Mouse (Mus musculus) neural tube, embryonic 10.5 days (tissue): Measurements from ENCODE around the gene Ykt6.
A peak's percentile ranks its signal among the peaks of the same experiment; 100 is the strongest.

Experiments used
- DNase-seq: peaks from one replicate; pipeline ENCODE4 v3.0.0-alpha.2; 2017; ENCODE audit warnings: low spot score; ENCODE audit errors: extremely low spot score

Gene Ykt6

DNA sequence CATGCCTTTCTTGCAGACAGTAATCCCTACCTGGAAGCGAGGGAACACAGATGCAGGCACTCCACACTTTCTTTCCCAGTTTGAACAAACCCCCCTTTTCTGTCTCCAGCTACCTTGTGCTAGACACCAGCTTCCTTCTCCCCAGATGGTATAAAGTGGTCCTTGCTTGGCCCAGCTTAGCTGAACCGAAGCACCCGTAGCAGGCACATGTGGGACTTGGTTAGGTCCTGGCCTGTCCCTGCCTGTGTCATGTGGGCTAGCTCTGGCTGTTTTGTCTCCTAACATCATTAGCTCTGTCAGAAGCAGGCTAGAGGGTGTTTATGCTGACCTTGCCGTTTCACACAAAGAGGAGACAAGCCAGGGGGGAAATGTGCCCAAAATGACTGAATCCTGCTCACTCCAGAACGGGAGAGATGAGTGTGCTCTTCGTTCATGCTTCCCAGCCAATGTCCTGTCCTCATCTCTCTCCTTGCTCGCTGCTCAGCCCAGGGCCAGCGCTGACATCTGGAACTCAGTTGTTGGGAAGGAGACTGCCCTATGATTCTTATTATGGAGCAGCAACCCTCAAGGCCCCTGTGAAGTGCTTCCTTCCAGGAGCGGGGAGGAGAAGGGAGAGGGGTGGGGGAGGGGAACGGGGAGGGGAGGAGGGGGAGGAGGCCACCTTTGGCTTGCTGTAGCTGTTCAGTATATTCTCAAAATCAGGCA is 6.8 kb upstream of the Ykt6 start:
- no peak for DNase-seq

DNA sequence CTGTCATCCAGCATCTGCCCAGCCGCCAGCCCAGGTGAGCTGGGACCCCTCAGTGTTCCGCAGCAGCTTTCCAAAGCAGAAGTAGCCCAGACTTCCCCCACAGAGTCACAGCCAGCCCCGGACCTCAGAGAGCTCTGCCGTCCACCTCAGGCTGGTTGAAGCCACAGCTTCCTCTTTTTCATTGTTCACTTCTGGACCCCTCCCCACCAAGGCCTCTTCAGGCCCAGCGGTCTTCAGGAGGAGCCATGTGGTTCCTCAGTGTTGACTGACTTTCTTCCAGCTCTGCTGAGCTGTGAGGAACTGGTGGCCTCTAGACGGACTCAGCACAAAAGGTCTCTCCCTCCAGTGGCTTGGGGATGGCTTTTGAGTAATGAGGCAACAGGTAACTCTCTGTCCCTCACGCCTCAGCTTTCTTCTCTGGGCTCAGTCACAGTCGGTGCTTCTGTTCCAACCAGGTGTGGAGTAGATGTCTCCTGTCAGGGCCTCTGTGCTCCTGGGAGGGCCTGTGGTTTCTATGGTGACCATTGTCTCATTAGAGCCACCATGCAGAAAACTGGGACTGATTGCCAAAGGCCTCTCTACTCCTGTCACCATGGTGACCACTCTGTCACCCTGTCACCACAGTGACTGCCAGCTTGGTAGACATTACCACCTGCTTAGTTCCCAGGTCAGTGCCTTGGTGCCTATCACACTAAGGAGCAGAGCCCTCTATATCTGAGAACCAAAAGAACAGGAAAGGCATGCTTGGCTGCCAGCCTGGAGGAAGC is 5.7 kb upstream of the Ykt6 start, which contains the start of gene Gck:
Gene Gck (minus strand): TSS at position 496 of the 767 bp plus-strand sequence.
- no peak for DNase-seq

DNA sequence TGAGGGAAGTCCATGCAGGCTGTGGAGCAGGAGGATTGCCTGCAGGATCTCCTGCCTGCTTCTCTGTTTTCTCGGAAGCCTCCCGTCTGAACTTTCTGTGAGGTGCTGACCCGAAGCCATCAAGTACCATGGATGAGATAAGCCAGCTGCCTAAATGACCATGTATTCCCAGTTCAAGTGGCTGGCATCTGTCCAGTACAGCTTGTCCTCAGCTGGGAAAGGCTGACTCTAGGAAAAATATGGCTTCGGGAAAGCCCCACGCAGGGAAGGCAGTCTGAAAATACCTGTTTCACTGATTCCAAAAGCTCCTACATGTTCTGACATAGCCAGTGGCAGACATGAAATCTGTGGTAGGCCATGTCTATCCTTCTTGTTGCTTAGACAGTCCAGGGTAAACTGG is 3.0 kb upstream of the Ykt6 start:
- no peak for DNase-seq

DNA sequence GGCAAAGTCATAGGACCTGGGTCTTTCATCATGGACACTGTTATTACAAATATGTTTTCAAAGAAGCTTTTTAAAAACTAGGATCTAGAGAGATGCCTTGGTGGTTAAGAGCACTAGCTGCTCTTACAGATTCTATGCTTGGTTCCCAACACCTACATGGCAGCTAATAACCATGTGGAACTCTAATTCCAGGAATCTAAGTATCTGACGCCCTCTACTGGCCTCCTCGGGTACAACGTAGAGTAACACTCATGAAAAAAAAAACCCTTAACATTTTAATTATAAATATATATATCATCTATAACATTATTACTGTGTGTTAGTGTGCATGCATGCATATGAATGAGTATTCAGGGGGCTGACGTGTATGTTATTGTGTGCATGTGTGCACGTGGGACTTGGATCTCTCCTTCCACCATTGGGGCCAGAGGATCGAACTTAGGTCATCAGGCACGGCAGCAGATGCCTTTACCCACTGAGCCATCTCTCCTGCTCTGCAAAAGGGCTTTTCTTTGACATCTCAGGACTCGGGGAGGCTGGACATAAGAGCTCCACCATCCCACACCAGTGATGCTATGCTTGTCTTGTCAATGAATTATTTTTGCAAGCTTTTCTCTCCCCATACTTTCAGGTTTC is 2.2 kb upstream of the Ykt6 start:
- DNase-seq: no peak

DNA sequence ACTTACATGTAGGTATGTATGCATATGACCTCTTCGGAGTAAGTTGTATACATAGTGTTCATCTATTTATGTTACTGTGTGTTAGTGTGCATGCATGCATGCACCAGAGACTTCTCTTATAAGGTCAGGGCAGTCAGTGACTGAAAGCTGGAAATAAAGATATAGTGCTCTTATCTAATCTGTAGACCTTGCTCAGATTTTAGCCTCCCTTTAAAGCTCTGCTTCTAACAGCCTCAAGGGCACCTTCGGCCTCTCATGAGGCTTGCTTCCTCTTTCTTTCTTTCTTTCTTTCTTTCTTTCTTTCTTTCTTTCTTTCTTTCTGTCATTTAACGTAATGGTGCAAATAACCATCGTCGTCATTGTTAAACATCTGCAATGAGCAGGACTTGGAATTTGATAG is 1.1 kb upstream of the Ykt6 start:
- DNase-seq: no peak

DNA sequence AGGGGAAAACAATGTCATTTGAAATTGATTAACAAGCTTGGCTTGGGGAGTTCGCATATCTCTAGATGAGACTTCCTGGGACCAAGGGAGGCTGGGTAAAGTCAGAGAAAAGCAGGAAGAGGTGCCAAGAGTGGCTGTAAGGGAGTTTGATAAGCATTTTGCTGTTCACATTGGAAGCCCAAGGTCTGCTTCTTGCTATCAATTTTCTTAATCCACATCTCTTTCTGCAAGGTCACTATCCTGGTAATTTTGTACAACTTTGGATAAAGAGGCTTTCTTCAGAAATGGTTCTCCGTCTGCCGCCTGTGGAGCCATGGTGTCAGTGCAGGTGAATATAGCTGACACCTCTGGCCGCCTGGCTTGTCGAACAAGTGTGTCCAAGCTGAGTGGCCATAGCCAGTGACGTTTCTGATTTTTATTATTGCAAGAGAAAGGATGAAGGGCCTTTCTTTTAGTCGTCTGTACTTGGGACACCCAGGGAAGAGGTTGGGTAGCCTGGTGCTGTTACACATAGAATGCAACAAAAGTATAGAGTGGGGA is 458 bp upstream of the Ykt6 start:
- peak; percentile 51 for DNase-seq

DNA sequence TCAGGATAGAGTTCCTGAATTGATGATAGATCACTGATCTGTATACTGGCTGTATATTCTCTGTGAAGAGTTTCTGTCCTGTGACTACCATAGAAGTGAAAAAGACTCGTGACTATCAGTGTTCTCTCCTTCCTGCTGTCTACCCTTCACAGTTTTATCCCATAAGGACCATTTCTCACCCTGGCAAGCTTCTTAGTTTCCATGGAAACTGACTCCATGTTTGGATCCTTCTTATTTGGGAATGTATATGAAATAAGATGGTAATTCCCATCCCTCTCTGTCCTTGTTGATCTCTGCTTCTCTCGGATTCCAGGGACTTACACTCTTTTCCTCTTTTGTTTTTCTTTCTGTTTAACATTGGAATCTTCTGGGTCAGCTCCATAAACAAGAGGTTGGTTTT is 4.6 kb downstream of the Ykt6 start:
- DNase-seq: no peak

DNA sequence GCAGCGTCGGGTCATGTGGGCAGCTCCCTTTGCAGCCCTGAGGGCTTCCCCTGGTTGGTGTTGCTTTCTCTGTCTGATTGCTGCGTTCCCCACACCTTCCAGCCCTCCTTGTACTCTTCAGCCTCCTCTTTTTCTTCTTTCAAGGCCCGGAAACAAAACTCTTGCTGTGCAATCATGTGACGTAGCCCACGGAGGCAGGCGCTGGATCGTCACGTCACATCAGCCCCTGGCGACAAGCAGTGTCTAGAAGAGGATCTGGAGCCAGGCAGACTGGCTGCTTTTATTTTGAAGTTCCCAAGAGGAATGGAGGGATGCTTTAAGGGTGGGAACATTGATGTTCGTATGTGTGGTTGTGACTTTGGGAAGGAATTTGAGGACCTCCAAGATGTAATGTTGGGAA is 10.4 kb downstream of the Ykt6 start:
- no peak for DNase-seq

DNA sequence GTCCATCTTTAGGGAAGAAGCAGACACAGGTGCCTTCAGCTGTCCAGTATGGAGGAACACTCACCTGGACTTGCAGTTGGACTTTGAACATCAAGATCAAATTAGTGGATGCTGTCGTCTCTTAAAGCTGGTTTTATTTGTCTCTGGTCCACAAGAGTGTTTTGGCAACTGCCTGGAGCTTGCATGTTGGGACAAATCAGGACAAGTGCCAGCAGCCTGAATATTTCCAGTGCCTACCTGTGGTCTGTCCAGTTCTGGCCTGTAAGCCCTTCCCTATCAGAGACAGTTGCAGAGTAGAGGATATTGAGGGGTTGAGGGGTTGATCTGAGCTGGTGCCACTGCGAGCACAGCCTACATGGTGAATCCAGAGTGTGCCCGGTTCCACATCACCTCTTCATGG is 11.3 kb downstream of the Ykt6 start:
- no peak for DNase-seq

DNA sequence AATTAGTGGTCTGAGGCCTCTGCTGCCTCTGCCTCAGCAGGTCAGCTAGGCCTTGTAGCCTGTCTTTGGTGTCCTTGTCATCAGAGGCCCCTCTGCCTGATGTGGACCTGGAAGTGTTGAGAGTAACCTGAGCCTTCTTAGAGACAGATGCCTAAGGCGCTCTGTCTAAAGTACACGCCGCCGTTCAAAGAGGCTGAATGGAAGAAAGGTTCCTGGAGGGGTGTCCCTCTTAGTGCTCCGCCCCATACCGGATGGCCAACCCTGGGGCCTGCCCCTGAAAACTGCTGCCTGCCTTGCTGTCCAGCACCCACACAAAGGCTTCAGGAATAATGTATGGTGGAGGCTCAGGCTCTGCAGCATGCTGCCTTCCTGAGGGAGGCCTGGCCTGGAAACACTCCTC is 12.7 kb downstream of the Ykt6 start:
- no peak for DNase-seq

DNA sequence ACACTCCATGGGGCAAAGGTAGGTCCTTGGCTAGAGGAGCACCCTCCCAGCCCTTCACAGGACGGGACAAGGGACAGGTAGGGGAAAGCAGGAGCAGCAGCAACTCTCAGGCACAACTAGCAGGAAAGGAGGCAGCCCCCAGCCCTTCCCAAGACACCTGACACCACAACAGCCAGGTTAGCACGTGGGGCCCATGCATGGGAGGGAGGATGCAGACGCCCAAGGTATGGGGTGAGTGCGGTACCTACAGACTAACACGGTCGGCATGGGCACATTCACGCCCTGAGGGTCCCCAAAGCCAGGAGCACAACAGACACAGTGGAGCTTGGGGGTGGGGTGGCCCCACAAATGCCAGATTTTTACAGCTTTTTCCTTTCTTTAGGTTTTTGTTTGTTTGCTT is 15.7 kb downstream of the Ykt6 start:
- DNase-seq: no peak

DNA sequence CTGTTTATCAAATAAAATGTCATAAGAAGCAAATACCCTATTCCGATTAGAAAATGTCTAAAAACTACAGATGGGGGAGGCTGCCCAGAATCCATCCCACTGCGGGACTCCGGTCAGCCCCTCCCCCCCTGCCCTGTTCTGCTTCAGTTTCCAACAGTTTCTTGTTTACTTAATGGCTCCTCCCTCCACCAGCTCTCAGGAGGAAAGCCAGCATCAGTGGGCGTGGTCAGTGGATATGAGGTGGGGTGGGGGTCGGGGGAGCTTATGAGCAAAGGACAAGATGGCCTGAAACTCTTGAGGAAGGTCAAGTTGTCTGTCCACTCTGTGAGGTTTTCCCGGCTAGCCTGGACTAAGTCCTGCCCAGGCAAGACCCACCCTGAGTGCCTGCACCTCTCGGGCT is 17.7 kb downstream of the Ykt6 start:
- no peak for DNase-seq

DNA sequence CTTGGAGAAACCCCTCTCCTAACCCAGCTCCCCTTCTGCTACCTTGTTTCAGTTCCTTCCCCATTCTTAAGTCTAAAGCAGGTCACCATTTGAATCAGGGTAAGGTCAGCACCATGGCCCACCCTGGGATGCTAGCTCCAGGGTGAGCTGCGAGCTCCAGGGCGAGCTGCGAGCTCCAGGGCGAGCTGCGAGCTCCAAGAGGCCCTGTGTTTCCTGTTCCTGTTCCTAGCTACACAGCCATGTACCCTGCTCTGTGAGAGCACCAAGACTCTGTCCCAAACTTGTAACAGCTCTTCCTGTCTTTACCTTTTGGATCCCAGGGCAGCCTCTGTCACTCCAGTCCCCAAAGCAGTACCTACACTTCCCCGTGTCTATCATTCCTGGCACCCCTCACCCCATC is 18.6 kb downstream of the Ykt6 start:
- no peak for DNase-seq

DNA sequence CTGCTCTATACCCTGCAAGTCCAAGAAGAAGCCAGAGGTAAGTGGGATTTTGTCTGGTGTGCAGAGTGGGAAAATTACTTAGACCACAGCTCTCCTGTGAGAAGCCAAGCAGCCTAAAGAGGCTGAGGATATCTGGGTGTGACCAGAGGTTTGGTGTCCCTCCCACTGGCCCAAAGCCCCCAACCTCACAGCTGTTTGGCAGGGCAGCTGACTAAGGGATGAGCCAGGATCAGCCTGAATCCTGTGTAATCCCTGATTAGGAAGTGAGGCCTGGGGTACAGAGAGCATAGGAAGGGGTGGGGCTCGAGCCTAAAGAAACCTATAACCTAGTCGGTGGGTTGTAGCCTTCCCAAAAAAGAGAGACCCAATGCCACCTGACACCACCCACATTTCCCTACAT is 19.6 kb downstream of the Ykt6 start:
- DNase-seq: no peak

DNA sequence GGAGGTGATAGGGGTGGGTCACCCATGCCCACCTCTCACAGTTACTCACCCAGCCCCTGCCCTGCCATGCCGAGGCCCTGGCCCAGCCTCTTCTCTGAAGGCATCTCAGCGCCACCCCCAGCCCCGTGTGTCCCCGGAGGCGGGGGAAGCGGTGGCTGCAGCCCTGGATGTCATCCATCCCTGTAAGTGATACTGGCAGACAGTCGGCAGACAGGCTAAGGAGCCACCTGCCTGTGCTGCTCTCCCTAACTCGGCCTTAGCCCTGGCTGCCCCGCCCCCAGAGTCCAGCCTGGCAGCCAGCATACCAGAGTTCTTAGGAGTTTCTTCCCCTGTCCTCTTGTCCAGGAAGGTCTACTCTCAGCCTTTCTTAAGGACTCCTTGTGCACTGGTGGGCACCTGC is 20.6 kb downstream of the Ykt6 start:
- DNase-seq: no peak

DNA sequence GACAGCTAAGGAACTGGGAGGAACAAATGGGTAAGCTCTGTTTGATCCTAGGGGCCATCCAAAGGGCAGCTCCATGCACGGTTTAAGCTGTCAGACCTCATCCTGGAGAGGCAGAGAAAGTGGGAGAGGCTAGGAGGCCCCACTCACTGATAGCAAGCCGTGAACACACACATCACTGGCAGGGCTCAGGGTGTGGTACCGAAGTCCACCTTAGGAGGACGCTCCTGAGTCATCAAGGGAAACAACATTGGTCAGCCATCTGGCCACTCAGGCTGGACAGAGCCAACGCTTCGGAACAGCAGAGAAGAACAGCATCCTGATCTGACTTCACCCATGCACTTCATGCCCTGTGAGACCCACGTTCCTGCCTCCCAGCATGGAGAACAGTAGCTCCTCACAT is 23.6 kb downstream of the Ykt6 start:
- DNase-seq: no peak

DNA sequence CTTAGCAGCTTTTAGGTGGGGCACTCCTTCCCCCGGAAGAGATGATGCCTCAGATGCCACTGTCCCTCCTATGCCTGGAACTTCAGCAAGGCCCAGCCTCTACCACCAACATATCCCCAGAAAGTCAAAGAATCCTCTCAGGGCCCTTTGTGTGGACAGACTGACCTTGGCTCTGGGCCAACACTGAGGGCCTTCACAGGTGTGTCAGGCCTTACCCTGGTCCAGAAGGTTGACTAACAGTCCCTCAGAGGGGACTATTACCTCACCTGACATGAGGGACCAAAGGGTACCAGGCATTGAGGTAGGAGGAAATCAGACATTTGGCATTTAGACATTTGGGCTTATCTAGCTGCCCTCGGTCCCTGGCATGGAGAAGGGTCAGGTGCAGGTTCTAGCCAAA is 24.6 kb downstream of the Ykt6 start:
- DNase-seq: no peak

DNA sequence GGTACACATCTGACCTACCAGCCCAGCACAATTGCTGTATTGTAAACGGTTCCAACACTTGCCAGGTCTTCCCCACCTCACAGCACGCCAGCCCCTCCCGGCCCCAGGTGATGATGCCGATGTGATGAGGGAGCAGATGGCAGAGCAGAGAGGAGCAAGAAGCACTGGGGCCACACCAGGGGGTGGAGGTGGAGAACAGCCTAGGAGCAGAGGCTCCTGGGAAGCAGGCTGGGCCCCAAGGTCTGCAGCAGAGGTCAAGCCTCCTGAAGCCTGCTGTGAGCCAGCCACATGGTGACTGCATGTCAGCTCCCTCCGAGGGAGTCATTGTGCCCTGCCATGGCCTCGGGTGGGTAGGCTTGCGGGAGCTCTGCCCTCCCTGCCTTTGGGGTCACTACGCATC is 25.1 kb downstream of the Ykt6 start:
- DNase-seq: no peak

DNA sequence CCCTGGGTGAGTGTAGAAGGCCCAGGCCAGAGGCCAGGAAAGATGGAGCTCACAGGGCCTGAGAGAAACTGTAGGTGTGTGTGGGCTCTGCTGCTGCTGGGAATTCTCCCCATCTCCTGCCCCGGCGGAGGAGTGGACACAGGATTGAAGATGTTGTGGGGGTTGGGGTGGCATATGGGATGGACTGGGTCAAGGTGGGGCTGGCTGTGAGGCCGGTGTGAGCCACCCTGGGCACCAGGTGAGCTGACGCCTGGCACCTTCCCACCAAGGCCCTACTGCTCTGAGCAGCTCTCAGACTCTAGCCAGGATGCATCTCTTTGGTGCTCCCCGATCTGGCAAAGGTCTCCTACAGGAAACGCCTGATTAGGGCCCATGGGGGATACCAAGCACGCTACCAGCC is 25.8 kb downstream of the Ykt6 start:
- no peak for DNase-seq

DNA sequence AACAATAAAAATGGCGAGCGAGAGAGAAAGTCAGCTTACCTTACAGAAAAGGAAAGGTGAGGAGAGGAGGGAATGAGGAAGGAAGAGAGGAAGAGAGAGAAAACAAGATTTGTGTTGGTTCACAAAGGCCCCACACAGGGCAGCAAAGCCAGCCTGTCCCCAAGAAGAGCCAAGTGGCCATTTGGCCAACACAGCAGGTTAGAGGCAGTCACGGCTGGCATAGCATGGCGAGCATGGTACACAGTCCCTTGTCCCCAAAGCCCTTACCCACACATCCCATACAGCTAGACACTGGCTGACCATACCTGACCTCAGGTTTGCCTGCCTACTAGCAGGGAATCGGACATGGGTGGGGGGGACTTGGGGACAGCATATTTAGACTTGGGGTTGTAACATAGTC is 28.1 kb downstream of the Ykt6 start:
- DNase-seq: no peak

DNA sequence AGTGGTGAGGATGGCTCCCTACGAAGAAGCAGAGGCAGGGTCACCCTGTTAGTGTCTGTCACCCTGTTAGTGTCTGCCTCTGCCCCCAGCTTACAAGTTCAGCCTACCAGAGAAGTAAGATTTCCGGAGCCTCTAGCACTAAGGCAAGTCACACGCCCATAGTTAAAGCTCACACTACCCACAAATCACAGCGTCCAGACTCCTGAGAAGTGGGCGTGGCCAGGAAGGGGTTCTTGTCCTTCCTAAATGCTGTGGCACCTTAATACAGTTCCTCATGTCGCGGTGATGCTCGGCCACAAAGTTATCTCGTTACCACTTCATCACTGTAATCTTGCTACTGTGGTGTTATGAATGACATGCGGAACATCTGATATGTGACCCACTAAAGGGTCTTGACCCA is 32.6 kb downstream of the Ykt6 start:
- DNase-seq: no peak

DNA sequence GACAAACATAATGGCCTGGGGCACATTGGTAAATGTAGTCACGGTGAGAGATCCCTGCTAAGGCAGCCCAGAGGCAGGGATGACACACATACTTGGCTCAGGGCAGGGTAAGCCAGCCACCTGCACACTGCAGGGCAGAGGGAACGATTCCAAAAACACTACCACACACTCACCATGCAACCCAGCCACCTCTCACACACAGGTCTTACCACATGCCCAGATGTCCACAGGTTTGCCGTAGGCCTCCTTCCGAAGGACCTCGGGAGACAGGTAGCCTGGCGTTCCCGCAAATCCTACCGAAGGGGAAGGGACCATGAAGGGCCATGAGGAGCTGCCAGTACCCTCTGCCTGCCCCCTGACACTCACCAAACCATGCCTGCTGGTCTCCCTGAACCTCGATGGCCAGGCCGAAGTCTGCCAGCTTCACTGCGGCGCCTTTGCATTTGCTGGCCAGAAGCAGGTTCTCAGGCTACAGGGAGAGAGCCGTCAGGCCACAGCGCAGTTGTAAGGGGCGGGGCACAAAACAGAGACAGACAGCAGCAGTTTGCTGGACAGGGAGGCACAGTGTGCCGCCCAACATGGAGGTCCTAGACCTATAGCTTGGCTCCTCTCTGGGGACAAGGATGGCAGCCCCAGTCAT is 34.6 kb downstream of the Ykt6 start:
- DNase-seq: no peak
